Mouse (Mus musculus): ENCODE data around the gene Cul9. TPM values are rescaled to one million over a fixed set of nuclear protein-coding genes. Genes with fewer than 3 reads are reported as not detected.
A peak's percentile ranks its signal among the peaks of the same experiment; 100 is the strongest.

Cul9 gene
- polyA plus RNA-seq, 2 experiments, result 0.46 to 0.59 TPM

- DNase-seq (ENCODE audit: low read depth in 3 of 3, low spot score in 3 of 3) (no peak), ATAC-seq (ENCODE audit: insufficient read depth) (no peak)
- H3K36me3 ChIP-seq (replicated peaks; ENCODE audit: control insufficient read depth, insufficient read depth, low read depth), result no peaks in the 10 kb centered on the region
- peak overlapping the region; percentile 32 for H3K4me2 ChIP-seq (ENCODE audit: low read depth)
- H3K4me3 ChIP-seq (ENCODE audit: insufficient read depth in 1 of 2, low read depth in 2 of 2, low read length in 2 of 2), result 0 out of 4 replicates have a peak overlapping the region, but pooled peaks of 1 of the 2 experiments have one; percentile 4
- WGBS (ENCODE audit: insufficient replicate concordance), result under 1% methylated on average over 31 of the region's 32 CpGs
- no peak overlapping the region for H3K27ac ChIP-seq
- H3K4me1 ChIP-seq (replicated peaks; ENCODE audit: control insufficient read depth in 2 of 2, insufficient read depth in 2 of 2, low read length in 1 of 2), result peaks cover 0 to 2% of the 10 kb centered on the region in 2 experiments; a peak in 1 of 4 replicates
- H3K9ac ChIP-seq (replicated peaks), result no peak overlapping the region
- TF ChIP-seq EP300 (IDR thresholded peaks at IDR 0.05; ENCODE audit: low read depth) (no peak), CTCF (IDR thresholded peaks at IDR 0.05; ENCODE audit: low read depth) (no peak)
- peaks cover 32% of the 10 kb centered on the region for H3K27me3 ChIP-seq (ENCODE audit: control insufficient read depth, insufficient read depth, low read length)
- no peaks in the 10 kb centered on the region for H3K9me3 ChIP-seq (ENCODE audit: control insufficient read depth, low read length)
Observed at GRCm38 (mm10) chr17:46460673-46461072, 85.5 kb downstream of the Cul9 start.

- TF ChIP-seq CTCF (IDR thresholded peaks at IDR 0.05; ENCODE audit: low read depth) (no peak), EP300 (IDR thresholded peaks at IDR 0.05; ENCODE audit: low read depth) (no peak)
- Histone ChIP-seq H3K36me3 (replicated peaks; ENCODE audit: control insufficient read depth, insufficient read depth, low read depth) (no peaks in the 10 kb centered on the region), H3K27ac (no peak overlapping the region), H3K4me2 (ENCODE audit: low read depth) (no peak overlapping the region), H3K4me1 (replicated peaks; ENCODE audit: control insufficient read depth in 2 of 2, insufficient read depth in 2 of 2, low read length in 1 of 2) (peaks cover 0 to 4% of the 10 kb centered on the region in 2 experiments; a peak in 1 of 4 replicates), H3K9ac (replicated peaks) (no peak overlapping the region), H3K4me3 (ENCODE audit: insufficient read depth in 1 of 2, low read depth in 2 of 2, low read length in 2 of 2) (no peak overlapping the region), H3K9me3 (ENCODE audit: control insufficient read depth, low read length) (no peaks in the 10 kb centered on the region), H3K27me3 (ENCODE audit: control insufficient read depth, insufficient read depth, low read length) (peaks cover 54% of the 10 kb centered on the region)
- WGBS (ENCODE audit: insufficient replicate concordance), result 22% methylated on average over 3 of the region's 3 CpGs
- ATAC-seq (ENCODE audit: insufficient read depth) (no peak), DNase-seq (ENCODE audit: low read depth in 3 of 3, low spot score in 3 of 3) (no peak)
Observed at GRCm38 (mm10) chr17:46458439-46458838, 87.7 kb downstream of the Cul9 start.

GRCm38 (mm10) chr17:46457791-46458190, 88.4 kb downstream of the Cul9 start:
- Histone ChIP-seq H3K27ac (no peak overlapping the region), H3K36me3 (replicated peaks; ENCODE audit: control insufficient read depth, insufficient read depth, low read depth) (no peaks in the 10 kb centered on the region), H3K4me3 (ENCODE audit: insufficient read depth in 1 of 2, low read depth in 2 of 2, low read length in 2 of 2) (no peak overlapping the region), H3K4me1 (replicated peaks; ENCODE audit: control insufficient read depth in 2 of 2, insufficient read depth in 2 of 2, low read length in 1 of 2) (peaks cover 0 to 5% of the 10 kb centered on the region in 2 experiments; a peak in 1 of 4 replicates), H3K4me2 (ENCODE audit: low read depth) (no peak overlapping the region), H3K27me3 (ENCODE audit: control insufficient read depth, insufficient read depth, low read length) (peaks cover 61% of the 10 kb centered on the region), H3K9ac (replicated peaks) (no peak overlapping the region), H3K9me3 (ENCODE audit: control insufficient read depth, low read length) (no peaks in the 10 kb centered on the region)
- DNase-seq (ENCODE audit: low read depth in 3 of 3, low spot score in 3 of 3), result peak; percentile 22 to 36 (median 23)
- no peak for ATAC-seq (ENCODE audit: insufficient read depth)
- WGBS (ENCODE audit: insufficient replicate concordance), result 7% methylated on average over 10 of the region's 10 CpGs
- TF ChIP-seq CTCF (IDR thresholded peaks at IDR 0.05; ENCODE audit: low read depth), result peak; percentile 74
- TF ChIP-seq EP300 (IDR thresholded peaks at IDR 0.05; ENCODE audit: low read depth), result no peak

GRCm38 (mm10) chr17:46455110-46455691, 91.0 kb downstream of the Cul9 start:
- 2% methylated on average over 33 of the region's 33 CpGs for WGBS (ENCODE audit: insufficient replicate concordance)
- Histone ChIP-seq H3K27ac (no peak overlapping the region), H3K36me3 (replicated peaks; ENCODE audit: control insufficient read depth, insufficient read depth, low read depth) (no peaks in the 10 kb centered on the region), H3K4me3 (ENCODE audit: insufficient read depth in 1 of 2, low read depth in 2 of 2, low read length in 2 of 2) (peak overlapping the region in 1 of 2 experiments; percentile 14; a peak in 1 of 4 replicates), H3K4me2 (ENCODE audit: low read depth) (peak overlapping the region; percentile 47), H3K9me3 (ENCODE audit: control insufficient read depth, low read length) (no peaks in the 10 kb centered on the region), H3K4me1 (replicated peaks; ENCODE audit: control insufficient read depth in 2 of 2, insufficient read depth in 2 of 2, low read length in 1 of 2) (peaks cover 0 to 5% of the 10 kb centered on the region in 2 experiments; a peak in 1 of 4 replicates), H3K9ac (replicated peaks) (no peak overlapping the region), H3K27me3 (ENCODE audit: control insufficient read depth, insufficient read depth, low read length) (peaks cover 51% of the 10 kb centered on the region)
- no peak for ATAC-seq (ENCODE audit: insufficient read depth)
- no peak for DNase-seq (ENCODE audit: low read depth in 3 of 3, low spot score in 3 of 3)
- TF ChIP-seq EP300 (IDR thresholded peaks at IDR 0.05; ENCODE audit: low read depth), result no peak

GRCm38 (mm10) chr17:46454539-46454938, 91.6 kb downstream of the Cul9 start:
- peak overlapping the region; percentile 47; the same call in 1 of the 2 replicates for H3K4me2 ChIP-seq (ENCODE audit: low read depth)
- no peak overlapping the region for H3K9ac ChIP-seq (replicated peaks)
- no peak overlapping the region for H3K27ac ChIP-seq
- peaks cover 0 to 5% of the 10 kb centered on the region in 2 experiments; a peak in 1 of 4 replicates for H3K4me1 ChIP-seq (replicated peaks; ENCODE audit: control insufficient read depth in 2 of 2, insufficient read depth in 2 of 2, low read length in 1 of 2)
- DNase-seq (ENCODE audit: low read depth in 3 of 3, low spot score in 3 of 3), result no peak
- H3K27me3 ChIP-seq (ENCODE audit: control insufficient read depth, insufficient read depth, low read length), result peaks cover 46% of the 10 kb centered on the region
- H3K4me3 ChIP-seq (ENCODE audit: insufficient read depth in 1 of 2, low read depth in 2 of 2, low read length in 2 of 2), result no peak overlapping the region
- H3K36me3 ChIP-seq (replicated peaks; ENCODE audit: control insufficient read depth, insufficient read depth, low read depth), result no peaks in the 10 kb centered on the region
- 6% methylated on average over 9 of the region's 9 CpGs for WGBS (ENCODE audit: insufficient replicate concordance)
- no peaks in the 10 kb centered on the region for H3K9me3 ChIP-seq (ENCODE audit: control insufficient read depth, low read length)
- TF ChIP-seq EP300 (IDR thresholded peaks at IDR 0.05; ENCODE audit: low read depth) (no peak), CTCF (IDR thresholded peaks at IDR 0.05; ENCODE audit: low read depth) (no peak)
- ATAC-seq (ENCODE audit: insufficient read depth), result no peak
